Mouse (Mus musculus): ENCODE results near the gene Mbnl2. TPM values are rescaled to one million over a fixed set of nuclear protein-coding genes. Genes with fewer than 3 reads are reported as not detected.
A peak's percentile ranks its signal among the peaks of the same experiment; 100 is the strongest.

The Mbnl2 gene
- polyA plus RNA-seq, 1 experiment: 18.9 TPM

- no peak for DNase-seq (ENCODE audit: low read depth in 1 of 2, low spot score in 2 of 2)
- no peak for TF ChIP-seq POLR2A (IDR thresholded peaks at IDR 0.05; ENCODE audit: low read depth, low read length)
- H3K4me3 ChIP-seq (ENCODE audit: extremely low read depth, insufficient read depth, insufficient read length): no peak overlapping the region
- peaks cover 14% of the 10 kb centered on the region for H3K4me1 ChIP-seq (ENCODE audit: control insufficient read depth, insufficient read depth, insufficient read length)
- H3K27ac ChIP-seq (ENCODE audit: insufficient read depth, low read length): peak overlapping the region; percentile 25; the same call in 1 of the 2 replicates
- 44% methylated on average over 6 of the region's 6 CpGs for WGBS
- H3K36me3 ChIP-seq (ENCODE audit: control insufficient read depth, insufficient read depth, low read length): no peaks in the 10 kb centered on the region; the same call in 1 of the 2 replicates
- no peaks in the 10 kb centered on the region for H3K27me3 ChIP-seq (ENCODE audit: control insufficient read depth, insufficient read depth, low read length)
Measured at GRCm38 (mm10) chr14:120302913-120303548, 27.6 kb downstream of the Mbnl2 start.

DNA sequence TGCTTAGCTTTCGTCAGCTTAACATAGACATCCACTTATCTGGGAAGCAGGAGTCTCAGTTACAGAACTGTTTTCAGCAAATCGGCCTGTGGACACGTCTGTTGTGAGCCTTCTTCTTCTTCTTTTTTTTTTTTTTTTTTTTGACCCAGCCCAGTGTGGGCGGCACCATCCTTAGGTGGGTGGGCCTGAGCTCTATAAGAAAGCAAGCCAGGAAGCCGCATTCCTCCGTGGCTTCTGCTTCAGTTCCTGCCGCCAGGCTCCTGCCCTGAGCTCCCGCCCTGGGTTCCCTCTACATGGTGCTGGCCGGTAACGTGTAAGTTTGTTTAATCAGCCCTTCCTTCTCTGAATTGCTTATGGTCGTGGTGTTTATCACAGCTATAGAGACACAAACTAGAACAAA, 30.8 kb downstream of the Mbnl2 start:
- H3K27ac ChIP-seq (ENCODE audit: insufficient read depth, low read length): no peak overlapping the region
- H3K4me3 ChIP-seq (ENCODE audit: extremely low read depth, insufficient read depth, insufficient read length): no peak overlapping the region
- no peaks in the 10 kb centered on the region; the same call in 1 of the 2 replicates for H3K36me3 ChIP-seq (ENCODE audit: control insufficient read depth, insufficient read depth, low read length)
- no peak for DNase-seq (ENCODE audit: low read depth in 1 of 2, low spot score in 2 of 2)
- peaks cover 14% of the 10 kb centered on the region for H3K4me1 ChIP-seq (ENCODE audit: control insufficient read depth, insufficient read depth, insufficient read length)
- TF ChIP-seq CTCF (IDR thresholded peaks at IDR 0.05; ENCODE audit: extremely low read depth, insufficient read depth, insufficient read length, insufficient replicate concordance): no peak
- TF ChIP-seq POLR2A (IDR thresholded peaks at IDR 0.05; ENCODE audit: low read depth, low read length): no peak
- WGBS: 54% methylated on average over 11 of the region's 11 CpGs
- no peaks in the 10 kb centered on the region for H3K27me3 ChIP-seq (ENCODE audit: control insufficient read depth, insufficient read depth, low read length)

DNA sequence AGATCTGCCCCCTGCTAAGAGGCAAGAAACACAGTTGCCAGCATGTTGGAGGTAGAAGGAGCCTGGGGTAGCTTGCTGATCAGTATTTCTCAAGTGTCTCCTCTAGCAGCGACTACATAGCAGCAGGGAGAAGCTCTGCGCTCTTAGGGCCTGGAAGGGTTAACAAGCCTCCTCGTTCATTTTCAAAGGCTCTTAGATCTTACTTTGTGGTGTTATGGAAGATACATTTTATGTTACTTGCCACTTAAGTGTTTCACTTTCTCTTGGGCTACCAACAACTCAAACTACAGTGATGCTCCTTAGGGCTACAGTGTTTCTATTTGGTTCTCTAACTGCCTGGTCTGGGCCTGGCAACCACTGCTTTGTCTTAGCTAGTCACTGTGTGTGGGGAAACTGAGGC, 31.9 kb downstream of the Mbnl2 start:
- Histone ChIP-seq H3K4me3 (ENCODE audit: extremely low read depth, insufficient read depth, insufficient read length) (no peak overlapping the region), H3K27me3 (ENCODE audit: control insufficient read depth, insufficient read depth, low read length) (no peaks in the 10 kb centered on the region), H3K36me3 (ENCODE audit: control insufficient read depth, insufficient read depth, low read length) (no peaks in the 10 kb centered on the region; the same call in 1 of the 2 replicates), H3K27ac (ENCODE audit: insufficient read depth, low read length) (0 out of 2 replicates have a peak overlapping the region, but pooled peaks have one; percentile 38), H3K4me1 (ENCODE audit: control insufficient read depth, insufficient read depth, insufficient read length) (peaks cover 14% of the 10 kb centered on the region)
- WGBS: 68% methylated on average over 3 of the region's 3 CpGs
- no peak for DNase-seq (ENCODE audit: low read depth in 1 of 2, low spot score in 2 of 2)
- TF ChIP-seq CTCF (IDR thresholded peaks at IDR 0.05; ENCODE audit: extremely low read depth, insufficient read depth, insufficient read length, insufficient replicate concordance) (no peak), POLR2A (IDR thresholded peaks at IDR 0.05; ENCODE audit: low read depth, low read length) (no peak)

- Histone ChIP-seq H3K36me3 (ENCODE audit: control insufficient read depth, insufficient read depth, low read length) (no peaks in the 10 kb centered on the region; the same call in 1 of the 2 replicates), H3K27me3 (ENCODE audit: control insufficient read depth, insufficient read depth, low read length) (no peaks in the 10 kb centered on the region), H3K4me3 (ENCODE audit: extremely low read depth, insufficient read depth, insufficient read length) (no peak overlapping the region), H3K27ac (ENCODE audit: insufficient read depth, low read length) (no peak overlapping the region), H3K4me1 (ENCODE audit: control insufficient read depth, insufficient read depth, insufficient read length) (peaks cover 14% of the 10 kb centered on the region)
- TF ChIP-seq POLR2A (IDR thresholded peaks at IDR 0.05; ENCODE audit: low read depth, low read length) (no peak), CTCF (IDR thresholded peaks at IDR 0.05; ENCODE audit: extremely low read depth, insufficient read depth, insufficient read length, insufficient replicate concordance) (no peak)
- DNase-seq (ENCODE audit: low read depth in 1 of 2, low spot score in 2 of 2): no peak
- 89% methylated on average over 4 of the region's 4 CpGs for WGBS
Measured at GRCm38 (mm10) chr14:120307963-120308362, 32.5 kb downstream of the Mbnl2 start.

- TF ChIP-seq CTCF (IDR thresholded peaks at IDR 0.05; ENCODE audit: extremely low read depth, insufficient read depth, insufficient read length, insufficient replicate concordance) (no peak), POLR2A (IDR thresholded peaks at IDR 0.05; ENCODE audit: low read depth, low read length) (no peak)
- Histone ChIP-seq H3K27me3 (ENCODE audit: control insufficient read depth, insufficient read depth, low read length) (no peaks in the 10 kb centered on the region), H3K4me3 (ENCODE audit: extremely low read depth, insufficient read depth, insufficient read length) (no peak overlapping the region), H3K4me1 (ENCODE audit: control insufficient read depth, insufficient read depth, insufficient read length) (peaks cover 9% of the 10 kb centered on the region), H3K36me3 (ENCODE audit: control insufficient read depth, insufficient read depth, low read length) (no peaks in the 10 kb centered on the region; the same call in 1 of the 2 replicates), H3K27ac (ENCODE audit: insufficient read depth, low read length) (no peak overlapping the region)
- WGBS: 92% methylated on average over 6 of the region's 6 CpGs
- no peak for DNase-seq (ENCODE audit: low read depth in 1 of 2, low spot score in 2 of 2)
Measured at GRCm38 (mm10) chr14:120309691-120310090, 34.2 kb downstream of the Mbnl2 start.

DNA sequence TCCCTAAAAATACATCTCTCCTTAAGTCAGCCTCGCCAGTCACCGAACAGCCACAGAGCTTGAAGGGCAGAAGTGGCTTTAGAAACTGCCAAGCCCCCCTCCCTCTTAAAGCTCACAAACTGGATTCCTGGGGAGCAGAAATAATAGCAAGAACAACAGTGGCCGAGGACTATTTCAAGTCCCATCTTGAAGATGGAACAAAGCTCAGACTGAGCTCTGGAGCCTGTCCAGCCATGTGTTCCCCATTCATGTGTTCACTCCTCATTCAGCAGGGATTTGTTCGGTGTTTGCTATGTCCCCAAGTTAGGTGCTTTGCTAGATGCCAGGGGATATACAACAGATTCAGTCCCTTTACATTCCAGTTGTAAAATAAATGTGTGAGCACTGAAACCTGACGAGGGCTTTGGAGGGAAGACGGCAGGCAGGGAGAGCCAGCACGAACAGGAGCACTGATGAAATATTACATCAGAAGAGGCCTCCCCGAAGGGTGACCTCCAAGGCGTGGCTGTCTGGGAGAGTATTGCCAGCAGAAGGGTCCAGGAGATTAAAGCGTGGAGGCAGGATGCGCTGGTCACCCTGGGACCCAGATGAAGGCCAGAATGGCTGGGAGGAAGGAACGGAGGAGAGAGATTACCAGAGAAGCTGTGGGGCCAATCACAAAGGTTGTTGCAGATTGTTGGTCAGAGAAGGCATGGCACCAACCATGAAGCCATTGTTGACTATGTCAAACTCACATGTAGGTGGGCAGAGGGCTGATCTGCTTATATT, 36.0 kb downstream of the Mbnl2 start:
- DNase-seq (ENCODE audit: low read depth in 1 of 2, low spot score in 2 of 2): no peak
- Histone ChIP-seq H3K36me3 (ENCODE audit: control insufficient read depth, insufficient read depth, low read length) (no peaks in the 10 kb centered on the region; the same call in 1 of the 2 replicates), H3K4me1 (ENCODE audit: control insufficient read depth, insufficient read depth, insufficient read length) (peaks cover 8% of the 10 kb centered on the region), H3K4me3 (ENCODE audit: extremely low read depth, insufficient read depth, insufficient read length) (no peak overlapping the region), H3K27ac (ENCODE audit: insufficient read depth, low read length) (no peak overlapping the region), H3K27me3 (ENCODE audit: control insufficient read depth, insufficient read depth, low read length) (no peaks in the 10 kb centered on the region)
- no peak for TF ChIP-seq CTCF (IDR thresholded peaks at IDR 0.05; ENCODE audit: extremely low read depth, insufficient read depth, insufficient read length, insufficient replicate concordance)
- TF ChIP-seq POLR2A (IDR thresholded peaks at IDR 0.05; ENCODE audit: low read depth, low read length): no peak
- WGBS: 91% methylated on average over 12 of the region's 12 CpGs
